Mouse (Mus musculus) gastrocnemius, postnatal 14 days (tissue): Measurements from ENCODE around the gene Cdx2. TPM values are rescaled to one million over a fixed set of nuclear protein-coding genes. Genes with fewer than 3 reads are reported as not detected.

Source experiments
- DNase-seq: peaks from one replicate; pipeline ENCODE4 v3.0.0; 2021; ENCODE audit warnings: mixed read lengths
- intact Hi-C: fragments of 180-260 bp; cut with DNase I; formaldehyde crosslinking; loops from one replicate; pipeline ENCODE4 v1.15.1; 2025; ENCODE audit warnings: low total_unique reads
- total RNA-seq, 2 experiments: library from RNA; stranded (reverse); gene quantifications; 2 replicates each; pipeline ENCODE4 v1.2.3; 2021

Cdx2 gene
- total RNA-seq, 2 experiments from 2014 or later: not detected

GRCm38 (mm10) chr5:147299255-147300000, 7.6 kb downstream of the Cdx2 start:
- no peak for DNase-seq
- intact Hi-C loops: no loop called here

GRCm38 (mm10) chr5:147297249-147297648, 9.8 kb downstream of the Cdx2 start:
- no peak for DNase-seq
- intact Hi-C loops: no loop called here

GRCm38 (mm10) chr5:147294121-147294520, 12.9 kb downstream of the Cdx2 start:
- intact Hi-C loops: no loop called here
- DNase-seq: no peak

- peak; percentile 40 for DNase-seq
Observed at GRCm38 (mm10) chr5:147293127-147293910, 13.8 kb downstream of the Cdx2 start.

GRCm38 (mm10) chr5:147292506-147293120, 14.5 kb downstream of the Cdx2 start:
- intact Hi-C loops: no loop called here
- no peak for DNase-seq

More at GRCm38 (mm10) chr5:147293127-147293910, 13.8 kb downstream of the Cdx2 start:
- intact Hi-C loops: no loop called here

- DNase-seq: no peak
- intact Hi-C loops: no loop called here
Observed at GRCm38 (mm10) chr5:147291764-147292505, 15.1 kb downstream of the Cdx2 start.

- intact Hi-C loops: no loop called here
- no peak for DNase-seq
Observed at GRCm38 (mm10) chr5:147284365-147284764, 22.7 kb downstream of the Cdx2 start.

- no peak for DNase-seq
- intact Hi-C loops: no loop called here
Observed at GRCm38 (mm10) chr5:147277547-147277925, 29.5 kb downstream of the Cdx2 start.

- intact Hi-C loops: no loop called here
- DNase-seq: no peak
Observed at GRCm38 (mm10) chr5:147276701-147277546, 30.1 kb downstream of the Cdx2 start.

GRCm38 (mm10) chr5:147275761-147276160, 31.3 kb downstream of the Cdx2 start:
- DNase-seq: no peak
- intact Hi-C loops: no loop called here

GRCm38 (mm10) chr5:147274174-147275141, 32.6 kb downstream of the Cdx2 start:
- intact Hi-C loops: no loop called here

GRCm38 (mm10) chr5:147272808-147273345, 34.2 kb downstream of the Cdx2 start:
- intact Hi-C loops: no loop called here
- no peak for DNase-seq

More at GRCm38 (mm10) chr5:147274174-147275141, 32.6 kb downstream of the Cdx2 start:
- DNase-seq: no peak

GRCm38 (mm10) chr5:147272046-147272807, 34.8 kb downstream of the Cdx2 start:
- intact Hi-C loops: no loop called here

GRCm38 (mm10) chr5:147270673-147271655, 36.1 kb downstream of the Cdx2 start:
- intact Hi-C loops: no loop called here
- DNase-seq: no peak

More at GRCm38 (mm10) chr5:147272046-147272807, 34.8 kb downstream of the Cdx2 start:
- DNase-seq: no peak

GRCm38 (mm10) chr5:147269926-147270672, 37.0 kb downstream of the Cdx2 start, which contains the start of gene Pdx1:
Pdx1 (plus strand) TSS chr5:147269959.
- DNase-seq: no peak
- intact Hi-C loops: no loop called here
